Mouse (Mus musculus) adrenal gland, postnatal 14 days (tissue): ENCODE measurements around the gene Il4ra. TPM values are rescaled to one million over a fixed set of nuclear protein-coding genes. Genes with fewer than 3 reads are reported as not detected.

Experiments
- DNase-seq: peaks from one replicate; pipeline ENCODE4 v3.0.0; 2021; ENCODE audit warnings: mixed read lengths
- long read RNA-seq, 2 experiments: library from polyadenylated mRNA; stranded (forward); transcript quantifications; one replicate each; pipeline ENCODE4 v2.0.0; 2021
- total RNA-seq: library from RNA; stranded (reverse); gene quantifications from 2 replicates; pipeline ENCODE4 v1.2.3, GENCODE M21; 2021

The Il4ra gene
- 51.5 and 62.0 TPM in 2 replicates for total RNA-seq
- long read RNA-seq, experiment 1, full-length matches to known transcripts: 55 of 140 reads
- long read RNA-seq, experiment 1, partial matches to known transcripts: 38 of 140 reads
- long read RNA-seq, experiment 1, other reads (novel, unspliced or antisense): 47 of 140 reads
- long read RNA-seq, experiment 2, full-length matches to known transcripts: 33 of 83 reads
- long read RNA-seq, experiment 2, partial matches to known transcripts: 20 of 83 reads
- long read RNA-seq, experiment 2, other reads (novel, unspliced or antisense): 30 of 83 reads

GRCm38 (mm10) chr7:125551766-125552709, at the start of gene Il4ra:
Il4ra (plus strand) TSS chr7:125552120.
- peak; percentile 95 for DNase-seq

GRCm38 (mm10) chr7:125503374-125504092, 48.4 kb upstream of the Il4ra start:
- no peak for DNase-seq

GRCm38 (mm10) chr7:125504618-125505017, 47.3 kb upstream of the Il4ra start:
- DNase-seq: no peak

GRCm38 (mm10) chr7:125505568-125505967, 46.4 kb upstream of the Il4ra start:
- DNase-seq: no peak

DNA sequence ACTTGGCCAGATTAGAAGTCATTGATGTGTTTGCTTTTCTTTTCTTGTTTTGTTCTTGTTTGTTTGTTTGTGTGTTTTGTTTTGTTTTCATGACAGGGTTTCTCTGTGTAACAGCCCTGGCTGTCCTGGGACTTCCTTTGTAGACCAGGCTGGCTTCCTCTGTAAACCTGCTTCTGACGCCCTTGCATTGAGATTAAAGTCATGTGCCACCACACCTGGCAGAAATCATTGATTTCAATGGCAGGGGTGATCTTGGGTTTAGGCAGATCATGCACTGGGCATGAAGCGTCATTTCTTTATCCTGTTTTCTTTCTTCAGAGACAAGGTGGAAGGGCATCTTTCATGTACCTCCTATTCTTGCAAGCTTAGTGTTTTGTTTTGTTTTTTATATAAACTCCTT, 44.6 kb upstream of the Il4ra start:
- no peak for DNase-seq

GRCm38 (mm10) chr7:125511432-125511831, 40.5 kb upstream of the Il4ra start:
- DNase-seq: no peak

GRCm38 (mm10) chr7:125511852-125512251, 40.1 kb upstream of the Il4ra start:
- no peak for DNase-seq

DNA sequence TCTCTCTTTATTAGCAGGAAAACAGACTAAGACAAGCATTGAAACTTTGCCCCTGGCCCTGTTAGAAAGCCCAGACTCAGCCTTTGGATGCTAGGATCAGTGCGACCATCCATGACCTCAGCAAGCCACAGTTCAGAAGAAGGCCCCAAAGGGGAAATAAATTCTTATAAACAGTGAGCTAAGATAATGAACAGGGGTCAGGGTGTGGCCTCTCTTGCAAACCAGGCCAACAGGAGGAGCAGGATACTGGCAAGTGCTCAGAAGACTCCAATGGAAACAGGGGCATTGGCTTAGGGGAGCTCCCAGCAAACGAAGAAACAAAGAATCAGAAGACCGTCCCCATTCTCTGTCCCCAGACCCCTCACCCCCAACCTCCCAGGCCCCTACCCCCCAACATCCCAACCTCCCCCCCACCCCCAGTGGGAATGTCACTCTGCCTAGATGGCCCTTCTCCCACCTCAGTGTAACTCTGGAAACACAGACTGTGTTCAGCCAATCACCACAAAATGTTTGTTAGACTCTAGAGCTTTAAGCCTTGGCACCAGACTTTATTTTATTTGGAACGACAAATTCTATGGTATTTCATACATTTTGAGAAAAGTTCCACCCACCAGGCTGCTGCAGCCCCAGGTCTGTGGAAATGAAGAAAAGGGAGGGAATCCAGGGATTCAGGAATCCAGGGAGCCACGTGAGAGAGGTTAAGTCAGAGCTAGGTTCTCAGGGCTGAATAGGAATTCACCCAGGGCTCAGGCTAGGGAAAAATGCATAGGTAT, 36.7 kb upstream of the Il4ra start:
- DNase-seq: no peak

DNA sequence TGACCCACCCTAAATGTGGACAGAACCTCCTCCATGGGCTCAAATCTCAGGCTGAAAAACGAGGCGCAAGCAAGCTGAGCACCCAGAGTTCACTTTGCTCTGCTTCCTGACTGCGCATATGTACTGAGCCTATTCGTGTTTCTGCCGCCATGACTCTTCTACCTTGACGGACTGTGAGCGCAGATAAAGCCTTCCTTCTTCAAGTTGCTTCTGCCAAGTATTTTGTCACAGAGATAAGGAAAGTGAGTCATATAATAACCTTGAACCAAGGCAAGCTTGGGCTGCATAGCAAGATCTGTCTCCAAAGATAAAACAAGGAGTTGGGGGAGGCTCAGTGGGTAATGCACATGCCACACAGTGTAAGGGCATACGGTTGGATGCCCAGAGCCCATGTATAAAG, 35.2 kb upstream of the Il4ra start:
- no peak for DNase-seq

DNA sequence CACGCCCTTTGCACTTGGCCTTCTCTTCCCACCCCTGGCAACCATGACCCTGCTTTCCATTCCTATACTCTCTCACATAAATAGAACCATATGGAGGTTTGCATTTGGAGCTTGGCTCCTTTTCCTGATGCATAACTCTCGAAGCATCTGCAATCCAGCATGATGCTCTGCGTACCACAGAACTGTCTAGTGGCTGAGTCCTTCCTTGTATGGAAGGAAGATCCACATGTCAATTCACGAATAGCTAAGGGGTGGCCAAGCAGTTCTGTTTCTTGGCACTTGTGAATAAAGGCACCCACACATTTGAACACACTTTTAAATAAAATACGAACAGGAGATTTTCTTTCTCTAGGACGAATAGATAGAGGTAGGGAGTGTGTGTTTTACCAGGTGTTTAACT, 34.5 kb upstream of the Il4ra start:
- no peak for DNase-seq

DNA sequence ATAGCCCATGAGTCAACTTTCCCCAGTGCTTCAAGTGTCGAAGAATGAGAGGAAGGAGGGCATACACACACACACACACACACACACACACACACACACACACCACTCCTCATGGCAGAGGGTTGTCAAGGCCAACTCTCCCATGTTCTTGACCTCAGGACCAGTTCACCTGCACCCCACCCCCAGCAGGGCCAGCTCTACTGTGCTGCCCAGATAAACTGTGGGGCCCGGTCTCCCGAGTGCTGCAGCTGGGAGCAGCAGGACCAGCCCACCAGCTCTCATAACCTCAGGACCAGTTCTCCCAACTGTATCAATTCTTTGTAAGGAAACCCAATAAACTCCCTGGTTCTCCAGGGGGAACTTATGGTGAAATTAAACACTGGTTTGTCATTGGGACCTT, 32.2 kb upstream of the Il4ra start:
- DNase-seq: no peak

DNA sequence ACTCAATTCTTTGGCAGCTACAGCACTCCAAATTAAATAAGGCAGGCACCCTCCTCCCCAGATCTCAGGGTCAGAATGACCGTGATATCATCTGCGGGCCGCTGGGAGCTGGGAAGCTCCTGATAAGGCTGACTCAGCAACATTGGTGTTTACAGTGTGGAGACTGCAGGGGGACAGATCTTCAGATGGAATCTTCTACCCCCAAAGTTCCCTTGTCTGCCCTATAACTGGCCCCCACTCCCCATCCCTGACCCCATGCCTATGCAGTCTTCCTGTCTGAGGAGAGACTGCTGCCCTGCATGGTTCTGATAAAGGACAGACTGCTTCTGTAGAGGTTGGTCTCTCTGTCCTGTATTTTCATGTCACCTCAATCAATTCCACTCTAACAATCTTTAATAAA, 28.9 kb upstream of the Il4ra start:
- DNase-seq: peak; percentile 61

GRCm38 (mm10) chr7:125527186-125527585, 24.7 kb upstream of the Il4ra start:
- no peak for DNase-seq

- no peak for DNase-seq
These were observed 23.9 kb upstream of the Il4ra start for GRCm38 (mm10) chr7:125527901-125528580.

DNA sequence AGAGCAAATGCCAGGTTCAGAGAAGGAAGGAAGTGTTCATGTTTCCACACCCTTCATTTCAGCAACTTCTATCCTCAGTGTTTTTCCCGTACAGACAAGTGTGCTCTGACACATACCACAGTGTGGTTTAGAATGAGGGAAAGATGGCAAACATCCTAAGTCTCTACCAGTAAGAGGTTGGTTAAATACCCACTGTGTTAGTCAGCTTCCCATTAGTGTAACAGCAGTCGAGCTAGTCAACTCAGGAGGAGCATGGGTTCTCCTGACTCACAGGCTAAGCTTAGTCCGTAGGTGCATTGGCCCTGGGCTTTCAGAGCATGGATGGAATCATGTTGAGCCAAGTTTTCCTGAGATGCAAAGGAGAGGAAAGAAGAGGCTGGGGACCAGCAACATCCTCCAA, 12.6 kb upstream of the Il4ra start:
- no peak for DNase-seq

- no peak for DNase-seq
These were observed 10.9 kb upstream of the Il4ra start for GRCm38 (mm10) chr7:125541026-125541425.

GRCm38 (mm10) chr7:125541821-125542220, 10.1 kb upstream of the Il4ra start:
- DNase-seq: no peak

DNA sequence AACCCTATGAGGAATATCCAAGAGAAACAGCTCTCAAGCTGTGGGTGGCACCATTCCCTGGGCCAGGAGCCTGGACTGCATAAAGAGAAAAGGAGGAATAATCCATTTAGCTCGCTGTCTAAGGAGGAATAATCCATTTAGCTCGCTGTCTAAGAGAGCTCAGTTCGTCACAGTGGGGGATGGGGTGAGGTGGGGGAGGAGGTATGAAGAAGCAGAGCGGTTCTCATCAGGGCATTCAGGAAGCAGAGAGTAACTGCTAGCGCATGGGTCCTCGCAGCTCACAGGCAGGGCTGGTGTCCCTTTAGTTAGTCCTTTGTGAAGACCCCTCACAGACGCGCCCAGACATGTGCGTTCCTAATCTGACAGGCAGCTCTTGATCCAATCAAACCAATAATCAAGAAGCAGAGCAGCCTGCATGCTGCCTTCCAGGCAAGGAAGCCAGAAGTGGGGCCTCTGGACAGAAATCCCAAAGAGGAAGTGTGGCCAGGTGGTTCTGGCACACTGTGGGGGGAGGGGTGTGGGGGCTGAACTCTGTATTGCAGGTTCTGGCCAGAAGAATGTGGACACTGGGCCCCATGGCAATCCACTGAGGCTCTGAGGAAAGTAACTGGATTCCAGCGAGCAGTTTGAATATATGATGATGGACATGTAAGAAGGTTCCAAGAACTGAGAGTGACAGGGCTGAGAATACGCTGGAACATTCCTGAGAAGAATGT, 9.4 kb upstream of the Il4ra start:
- DNase-seq: no peak

- DNase-seq: no peak
These were observed 8.4 kb upstream of the Il4ra start for GRCm38 (mm10) chr7:125543497-125543896.

GRCm38 (mm10) chr7:125545331-125545730, 6.6 kb upstream of the Il4ra start:
- DNase-seq: no peak

GRCm38 (mm10) chr7:125546727-125547126, 5.2 kb upstream of the Il4ra start:
- no peak for DNase-seq
